Mouse (Mus musculus) kidney, adult 9 months (tissue): ENCODE results near the gene Hnrnpa1.
"Not testable (repeated sequence)": the region's sequence is repeated elsewhere in the genome, so short reads cannot be mapped to it uniquely, and the experiment has no call there.

Source experiments
- DNase-seq: peaks from one replicate; pipeline ENCODE4 v3.0.0; 2022

Gene Hnrnpa1

DNA sequence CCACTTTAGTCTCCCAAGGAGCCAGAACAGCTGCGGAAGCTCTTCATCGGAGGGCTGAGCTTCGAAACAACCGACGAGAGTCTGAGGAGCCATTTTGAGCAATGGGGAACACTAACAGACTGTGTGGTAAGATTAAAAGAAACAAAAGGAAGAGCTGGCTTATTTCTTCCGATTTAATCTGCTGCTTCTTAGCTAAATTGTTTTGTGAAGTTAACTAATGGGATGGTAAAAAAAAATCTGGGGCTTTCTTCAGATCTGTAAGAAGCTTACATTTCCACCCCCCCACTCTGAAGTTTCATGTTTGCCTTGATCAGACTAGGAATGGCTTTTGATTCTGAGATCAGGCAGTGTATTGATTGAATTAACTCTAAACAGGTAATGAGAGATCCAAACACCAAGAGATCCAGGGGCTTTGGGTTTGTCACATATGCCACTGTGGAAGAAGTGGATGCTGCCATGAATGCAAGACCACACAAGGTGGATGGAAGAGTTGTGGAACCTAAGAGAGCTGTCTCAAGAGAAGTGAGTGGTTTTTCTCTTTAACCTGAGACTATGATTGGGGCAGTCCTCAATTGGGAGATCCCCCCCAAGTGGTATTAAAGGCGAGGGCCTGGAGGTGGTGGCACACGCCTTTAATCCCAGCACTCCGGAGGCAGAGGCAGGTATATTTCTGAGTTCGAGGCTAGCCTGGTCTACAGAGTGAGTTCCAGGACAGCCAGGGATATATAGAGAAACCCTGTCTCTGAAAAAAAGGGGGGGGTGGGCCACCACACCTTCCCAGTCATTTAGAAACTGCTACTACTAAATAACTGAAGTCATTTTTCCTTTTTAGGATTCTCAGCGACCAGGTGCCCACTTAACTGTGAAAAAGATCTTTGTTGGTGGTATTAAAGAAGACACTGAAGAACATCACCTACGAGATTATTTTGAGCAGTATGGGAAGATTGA lies 1.1 kb downstream of the Hnrnpa1 start:
- not testable (repeated sequence) for DNase-seq

GRCm38 (mm10) chr15:103242885-103243284 lies 2.7 kb downstream of the Hnrnpa1 start:
- DNase-seq: no peak

GRCm38 (mm10) chr15:103245616-103246015 lies 5.4 kb downstream of the Hnrnpa1 start:
- no peak for DNase-seq

- no peak for DNase-seq
Measured at GRCm38 (mm10) chr15:103247078-103247781, 7.0 kb downstream of the Hnrnpa1 start.

- no peak for DNase-seq
Measured at GRCm38 (mm10) chr15:103247782-103248400, 7.7 kb downstream of the Hnrnpa1 start.

- DNase-seq: no peak
Measured at GRCm38 (mm10) chr15:103248401-103249313, 8.4 kb downstream of the Hnrnpa1 start.

DNA sequence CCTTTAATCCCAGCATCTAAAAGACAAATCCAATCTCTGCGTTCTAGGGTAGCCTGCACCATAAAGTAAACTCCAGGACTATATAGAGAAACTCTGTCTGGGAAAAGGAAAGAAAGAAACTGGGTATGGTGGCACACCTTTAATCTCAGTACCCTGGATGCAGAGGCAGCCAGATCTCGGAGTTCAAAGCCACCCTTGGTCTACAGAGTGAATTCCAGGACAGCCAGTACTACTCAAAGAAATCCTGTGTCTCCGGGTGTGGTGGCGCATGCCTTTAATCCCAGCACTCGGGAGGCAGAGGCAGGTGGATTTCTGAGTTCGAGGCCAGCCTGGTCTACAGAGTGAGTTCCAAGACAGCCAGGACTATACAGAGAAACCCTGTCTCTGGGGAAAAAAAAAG lies 9.3 kb downstream of the Hnrnpa1 start:
- DNase-seq: not testable (repeated sequence)

DNA sequence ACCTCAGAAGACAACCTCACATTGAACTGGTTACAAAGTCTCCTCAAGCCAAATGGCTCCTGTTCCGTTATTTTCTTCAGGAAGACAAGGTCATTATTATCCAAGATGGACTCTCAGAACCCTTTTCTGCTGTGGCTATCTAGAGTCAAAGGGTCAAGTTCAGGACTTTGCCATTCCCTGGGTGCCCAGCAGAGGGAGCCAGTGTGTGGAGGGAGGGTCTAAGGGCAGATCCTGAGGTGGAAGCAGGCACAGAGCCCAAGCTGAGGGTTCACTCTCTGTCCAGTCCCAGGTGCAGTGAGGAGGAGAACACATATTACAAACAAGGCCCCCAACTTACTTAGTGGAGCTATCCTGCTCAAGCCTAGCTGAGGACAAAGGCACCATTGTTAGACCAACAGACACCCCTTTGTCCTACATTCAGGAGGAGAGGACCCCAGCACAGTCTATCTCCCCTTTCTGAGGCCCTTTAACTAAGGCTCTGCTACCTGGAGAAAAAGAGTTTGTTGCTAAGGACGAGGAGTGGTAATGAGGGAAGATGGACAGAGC lies 10.0 kb downstream of the Hnrnpa1 start:
- DNase-seq: peak; percentile 84

GRCm38 (mm10) chr15:103251595-103251994 lies 11.4 kb downstream of the Hnrnpa1 start:
- DNase-seq: no peak

DNA sequence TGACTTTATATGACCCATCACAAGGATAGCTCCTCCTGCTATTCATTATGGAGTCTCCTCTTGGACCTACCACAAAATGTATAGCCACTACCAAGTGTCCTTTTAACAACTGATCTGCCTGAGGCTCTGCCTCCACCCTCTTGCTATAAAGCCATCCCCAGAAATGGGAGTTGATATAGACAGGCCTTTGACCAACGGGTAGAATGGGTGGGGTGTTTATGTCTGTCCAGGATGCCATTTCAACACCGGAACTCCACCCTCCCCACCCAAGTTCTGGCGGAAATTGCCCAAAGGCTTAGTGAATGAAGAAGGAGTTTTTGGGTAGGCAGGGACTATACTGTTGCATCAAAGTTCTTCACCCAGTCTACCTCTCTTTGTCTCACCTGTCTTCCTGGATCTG lies 12.4 kb downstream of the Hnrnpa1 start:
- DNase-seq: no peak

- no peak for DNase-seq
Measured at GRCm38 (mm10) chr15:103253352-103253751, 13.1 kb downstream of the Hnrnpa1 start.

- peak; percentile 29 for DNase-seq
Measured at GRCm38 (mm10) chr15:103255169-103255568, 14.9 kb downstream of the Hnrnpa1 start.

GRCm38 (mm10) chr15:103256210-103256986 lies 16.2 kb downstream of the Hnrnpa1 start:
- no peak for DNase-seq

- peak; percentile 70 for DNase-seq
Measured at GRCm38 (mm10) chr15:103257790-103258728, 17.8 kb downstream of the Hnrnpa1 start, which contains the start of gene Nfe2. Nfe2 (minus strand) TSS chr15:103258403.

DNA sequence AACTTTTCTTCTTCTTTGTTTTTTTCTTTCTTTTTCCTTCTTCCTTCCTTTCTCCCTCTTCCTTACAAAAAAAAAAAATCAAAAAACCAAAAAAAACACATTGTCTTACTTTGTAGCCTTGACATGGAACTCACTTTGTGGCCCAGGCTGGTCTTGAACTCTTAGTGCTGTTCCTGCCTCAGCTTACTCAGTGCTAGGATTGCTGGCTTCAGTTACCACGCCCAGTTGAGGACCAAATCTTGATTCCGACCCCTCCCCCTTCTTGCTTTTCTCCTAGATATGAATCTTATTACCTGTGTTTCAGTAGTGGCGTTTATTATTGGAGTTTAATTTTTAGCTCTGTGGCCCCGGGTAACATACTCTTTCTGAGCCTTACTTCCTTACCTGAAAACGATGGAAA lies 18.9 kb downstream of the Hnrnpa1 start:
- DNase-seq: no peak

DNA sequence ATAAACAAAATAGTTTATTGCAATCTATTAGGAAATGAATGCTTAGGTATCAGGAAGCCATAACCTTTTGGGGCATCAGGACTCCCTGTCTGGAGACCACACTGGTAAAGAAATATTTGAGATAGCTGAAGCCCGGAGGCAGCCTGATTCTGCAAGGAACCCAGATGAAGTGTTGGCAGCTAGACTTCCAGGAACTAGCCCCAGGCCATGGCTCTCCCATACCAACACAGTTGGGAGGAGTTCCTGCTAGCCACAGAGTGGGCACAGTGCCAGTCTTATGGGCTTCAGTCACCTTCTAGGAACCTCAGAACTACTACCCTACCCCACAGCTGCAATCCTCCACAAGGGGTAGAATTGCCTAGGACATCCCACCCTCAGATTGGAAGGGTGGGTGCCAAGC lies 19.8 kb downstream of the Hnrnpa1 start:
- DNase-seq: no peak

- DNase-seq: no peak
Measured at GRCm38 (mm10) chr15:103264794-103265193, 24.6 kb downstream of the Hnrnpa1 start.

- DNase-seq: no peak
Measured at GRCm38 (mm10) chr15:103268903-103269302, 28.7 kb downstream of the Hnrnpa1 start.

- peak; percentile 99 for DNase-seq
Measured at GRCm38 (mm10) chr15:103272419-103273279, 32.4 kb downstream of the Hnrnpa1 start, which contains the start of gene Copz1. Copz1 (plus strand) TSS chr15:103272714.
